Mouse (Mus musculus): ENCODE data around the gene Lcn12.

- no peak for TF ChIP-seq POLR2A (IDR thresholded peaks at IDR 0.05; ENCODE audit: low read depth, low read length)
- TF ChIP-seq CTCF (IDR thresholded peaks at IDR 0.05; ENCODE audit: borderline replicate concordance, insufficient read depth, low read length): no peak
Observed at GRCm38 (mm10) chr2:25472550-25472949, 21.2 kb downstream of the Lcn12 start.

Data from embryonic fibroblast, embryonic 13.5 days (primary cell).